Mouse (Mus musculus): Measurements from ENCODE around the gene Gse1. TPM values are rescaled to one million over a fixed set of nuclear protein-coding genes. Genes with fewer than 3 reads are reported as not detected.

The Gse1 gene
- total and polyA plus RNA-seq, 2 experiments from 2014 or later = 15.9 to 48.2 TPM

GRCm38 (mm10) chr8:120279418-120279817, 51.2 kb downstream of the Gse1 start:
- Histone ChIP-seq H3K9ac (no peak overlapping the region), H3K27me3 (ENCODE audit: insufficient read depth, low read length) (no peaks in the 10 kb centered on the region), H3K4me3 (ENCODE audit: low read depth, low read length) (no peak overlapping the region), H3K27ac (ENCODE audit: low read depth, low read length) (no peak overlapping the region), H3K4me2 (ENCODE audit: low read depth) (no peak overlapping the region), H3K9me3 (ENCODE audit: low read length) (no peaks in the 10 kb centered on the region), H3K4me1 (ENCODE audit: insufficient read depth) (peaks cover 12% of the 10 kb centered on the region), H3K36me3 (ENCODE audit: insufficient read depth) (no peaks in the 10 kb centered on the region)
- DNase-seq (no peak), ATAC-seq (no peak)
- 82% methylated on average over 8 of the region's 8 CpGs for WGBS
- TF ChIP-seq CTCF (IDR thresholded peaks at IDR 0.05; ENCODE audit: low read depth) = no peak

GRCm38 (mm10) chr8:120281487-120281886, 53.2 kb downstream of the Gse1 start:
- Histone ChIP-seq H3K36me3 (ENCODE audit: insufficient read depth) (no peaks in the 10 kb centered on the region), H3K9me3 (ENCODE audit: low read length) (no peaks in the 10 kb centered on the region), H3K4me1 (ENCODE audit: insufficient read depth) (peaks cover 12% of the 10 kb centered on the region), H3K4me2 (ENCODE audit: low read depth) (no peak overlapping the region), H3K27me3 (ENCODE audit: insufficient read depth, low read length) (no peaks in the 10 kb centered on the region), H3K9ac (no peak overlapping the region), H3K27ac (ENCODE audit: low read depth, low read length) (no peak overlapping the region), H3K4me3 (ENCODE audit: low read depth, low read length) (no peak overlapping the region)
- WGBS = 15% methylated on average over 4 of the region's 4 CpGs
- peak; percentile 74 for ATAC-seq
- peak; percentile 98 for TF ChIP-seq CTCF (IDR thresholded peaks at IDR 0.05; ENCODE audit: low read depth)
- DNase-seq = peak; percentile 94

- no peak for ATAC-seq
- no peak overlapping the region for H3K9ac ChIP-seq
- no peak overlapping the region for H3K4me2 ChIP-seq (ENCODE audit: low read depth)
- H3K36me3 ChIP-seq (ENCODE audit: insufficient read depth) = no peaks in the 10 kb centered on the region
- H3K4me3 ChIP-seq (ENCODE audit: low read depth, low read length) = no peak overlapping the region
- no peaks in the 10 kb centered on the region for H3K27me3 ChIP-seq (ENCODE audit: insufficient read depth, low read length)
- H3K27ac ChIP-seq (ENCODE audit: low read depth, low read length) = no peak overlapping the region
- peaks cover 11% of the 10 kb centered on the region for H3K4me1 ChIP-seq (ENCODE audit: insufficient read depth)
- TF ChIP-seq CTCF (IDR thresholded peaks at IDR 0.05; ENCODE audit: low read depth) = no peak
- DNase-seq = no peak
- WGBS = 40% methylated on average over 5 of the region's 5 CpGs
- H3K9me3 ChIP-seq (ENCODE audit: low read length) = no peaks in the 10 kb centered on the region
These were observed 54.2 kb downstream of the Gse1 start for GRCm38 (mm10) chr8:120282465-120282864.

- H3K4me1 ChIP-seq (ENCODE audit: insufficient read depth) = peaks cover 21% of the 10 kb centered on the region
- H3K9ac ChIP-seq = no peak overlapping the region
- no peak for DNase-seq
These were observed 56.0 kb downstream of the Gse1 start for GRCm38 (mm10) chr8:120284265-120284664.

GRCm38 (mm10) chr8:120285033-120285432, 56.8 kb downstream of the Gse1 start:
- Histone ChIP-seq H3K4me3 (ENCODE audit: low read depth, low read length) (no peak overlapping the region), H3K4me2 (ENCODE audit: low read depth) (no peak overlapping the region), H3K4me1 (ENCODE audit: insufficient read depth) (peaks cover 28% of the 10 kb centered on the region), H3K36me3 (ENCODE audit: insufficient read depth) (no peaks in the 10 kb centered on the region), H3K9ac (no peak overlapping the region), H3K9me3 (ENCODE audit: low read length) (no peaks in the 10 kb centered on the region), H3K27ac (ENCODE audit: low read depth, low read length) (peak overlapping the region; percentile 1; the same call in 1 of the 2 replicates), H3K27me3 (ENCODE audit: insufficient read depth, low read length) (no peaks in the 10 kb centered on the region)
- WGBS = 34% methylated on average over 2 of the region's 3 CpGs
- DNase-seq (no peak), ATAC-seq (no peak)
- TF ChIP-seq CTCF (IDR thresholded peaks at IDR 0.05; ENCODE audit: low read depth) = no peak

More at GRCm38 (mm10) chr8:120284265-120284664, 56.0 kb downstream of the Gse1 start:
- WGBS = 25% methylated on average over 9 of the region's 9 CpGs
- Histone ChIP-seq H3K4me2 (ENCODE audit: low read depth) (no peak overlapping the region), H3K4me3 (ENCODE audit: low read depth, low read length) (no peak overlapping the region), H3K36me3 (ENCODE audit: insufficient read depth) (no peaks in the 10 kb centered on the region), H3K27ac (ENCODE audit: low read depth, low read length) (peak overlapping the region; percentile 1), H3K9me3 (ENCODE audit: low read length) (no peaks in the 10 kb centered on the region), H3K27me3 (ENCODE audit: insufficient read depth, low read length) (no peaks in the 10 kb centered on the region)
- ATAC-seq = no peak; the same call in 1 of the 2 replicates
- no peak for TF ChIP-seq CTCF (IDR thresholded peaks at IDR 0.05; ENCODE audit: low read depth)

GRCm38 (mm10) chr8:120285878-120286277, 57.6 kb downstream of the Gse1 start:
- Histone ChIP-seq H3K9me3 (ENCODE audit: low read length) (no peaks in the 10 kb centered on the region), H3K27me3 (ENCODE audit: insufficient read depth, low read length) (no peaks in the 10 kb centered on the region), H3K27ac (ENCODE audit: low read depth, low read length) (no peak overlapping the region), H3K36me3 (ENCODE audit: insufficient read depth) (no peaks in the 10 kb centered on the region), H3K9ac (no peak overlapping the region; the same call in 1 of the 2 replicates), H3K4me1 (ENCODE audit: insufficient read depth) (peaks cover 34% of the 10 kb centered on the region), H3K4me2 (ENCODE audit: low read depth) (no peak overlapping the region), H3K4me3 (ENCODE audit: low read depth, low read length) (no peak overlapping the region)
- no peak for DNase-seq
- WGBS = 53% methylated on average over 9 of the region's 9 CpGs
- no peak for TF ChIP-seq CTCF (IDR thresholded peaks at IDR 0.05; ENCODE audit: low read depth)
- no peak for ATAC-seq

- ATAC-seq (peak; percentile 44), DNase-seq (peak; percentile 84)
- 41% methylated on average over 21 of the region's 21 CpGs for WGBS
- no peak overlapping the region for H3K9ac ChIP-seq
- H3K9me3 ChIP-seq (ENCODE audit: low read length) = no peaks in the 10 kb centered on the region
- peak; percentile 90 for TF ChIP-seq CTCF (IDR thresholded peaks at IDR 0.05; ENCODE audit: low read depth)
- no peak overlapping the region for H3K4me3 ChIP-seq (ENCODE audit: low read depth, low read length)
- peaks cover 50% of the 10 kb centered on the region for H3K4me1 ChIP-seq (ENCODE audit: insufficient read depth)
- no peak overlapping the region for H3K4me2 ChIP-seq (ENCODE audit: low read depth)
- H3K27ac ChIP-seq (ENCODE audit: low read depth, low read length) = no peak overlapping the region; the same call in 1 of the 2 replicates
- no peaks in the 10 kb centered on the region for H3K27me3 ChIP-seq (ENCODE audit: insufficient read depth, low read length)
- H3K36me3 ChIP-seq (ENCODE audit: insufficient read depth) = no peaks in the 10 kb centered on the region
These were observed 60.1 kb downstream of the Gse1 start for GRCm38 (mm10) chr8:120288122-120288908.
